Mouse (Mus musculus): ENCODE measurements around the gene Tmem175.

The Tmem175 gene

DNA sequence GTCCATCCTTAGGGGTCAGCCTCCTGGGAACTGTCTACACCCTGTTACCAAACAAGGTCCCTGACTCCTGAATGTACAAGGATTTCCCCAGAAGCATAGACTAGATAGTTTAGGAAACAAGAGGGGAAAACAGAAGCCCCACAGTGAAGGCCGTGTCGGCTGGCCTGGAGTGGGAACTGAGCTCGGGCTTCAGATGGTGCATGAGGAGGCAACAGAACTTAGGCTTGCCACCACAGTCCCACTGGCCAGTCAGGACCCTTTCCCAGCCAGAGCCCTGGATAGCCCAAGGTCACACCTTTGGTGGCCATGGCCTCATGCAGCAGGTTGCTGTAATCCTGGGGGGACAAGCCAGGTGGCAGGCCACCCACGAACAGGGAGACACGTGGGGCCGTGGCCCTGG is 23.8 kb downstream of the Tmem175 start:
- no peak for DNase-seq (ENCODE audit: low spot score in 2 of 2)

DNA sequence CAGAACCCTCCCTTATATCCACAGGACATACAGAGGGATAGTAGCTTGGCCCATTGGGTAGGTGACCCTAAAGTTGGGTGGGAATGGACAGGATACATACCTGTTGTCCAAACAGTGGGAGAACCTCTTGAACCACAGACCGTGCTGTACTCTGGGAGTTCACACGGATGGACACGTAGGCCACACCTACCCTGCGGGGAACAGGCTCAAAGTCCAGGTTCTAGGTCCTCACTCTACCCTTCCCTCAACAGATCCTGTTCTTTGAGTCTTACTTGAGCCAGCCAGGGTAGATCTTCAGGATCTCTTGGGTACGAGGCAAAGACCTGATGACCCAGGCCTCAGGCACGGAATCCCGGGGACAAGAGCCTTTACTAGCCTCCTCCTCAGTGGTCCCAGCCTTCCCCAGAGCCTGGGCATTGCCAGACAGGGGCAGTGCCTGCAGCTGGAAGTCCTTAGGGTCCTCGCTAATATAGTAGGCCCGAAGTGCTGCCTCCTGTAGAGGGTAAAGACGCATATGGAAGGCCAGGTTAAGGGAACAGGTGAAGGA is 24.9 kb downstream of the Tmem175 start:
- no peak for DNase-seq (ENCODE audit: low spot score in 2 of 2)

DNA sequence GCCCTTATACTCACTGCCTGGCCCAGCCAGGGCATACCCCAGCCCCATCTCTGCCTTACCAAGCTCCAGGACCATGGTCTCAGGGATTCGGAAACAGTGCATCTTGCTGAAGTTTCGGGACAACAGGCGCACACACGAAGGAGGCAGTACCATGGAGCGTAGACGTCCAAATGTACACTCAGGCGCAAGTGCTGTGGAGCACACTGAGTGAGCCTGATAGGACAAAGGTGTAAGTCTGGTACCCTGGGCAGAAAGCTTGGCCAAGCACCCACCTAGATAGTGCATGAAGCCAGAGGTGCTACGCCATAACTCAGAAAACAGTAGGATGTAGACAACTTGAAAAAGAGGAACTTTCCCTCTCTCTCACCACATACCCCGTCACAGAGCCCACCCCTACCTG is 25.8 kb downstream of the Tmem175 start:
- DNase-seq (ENCODE audit: low spot score in 2 of 2) = no peak

DNA sequence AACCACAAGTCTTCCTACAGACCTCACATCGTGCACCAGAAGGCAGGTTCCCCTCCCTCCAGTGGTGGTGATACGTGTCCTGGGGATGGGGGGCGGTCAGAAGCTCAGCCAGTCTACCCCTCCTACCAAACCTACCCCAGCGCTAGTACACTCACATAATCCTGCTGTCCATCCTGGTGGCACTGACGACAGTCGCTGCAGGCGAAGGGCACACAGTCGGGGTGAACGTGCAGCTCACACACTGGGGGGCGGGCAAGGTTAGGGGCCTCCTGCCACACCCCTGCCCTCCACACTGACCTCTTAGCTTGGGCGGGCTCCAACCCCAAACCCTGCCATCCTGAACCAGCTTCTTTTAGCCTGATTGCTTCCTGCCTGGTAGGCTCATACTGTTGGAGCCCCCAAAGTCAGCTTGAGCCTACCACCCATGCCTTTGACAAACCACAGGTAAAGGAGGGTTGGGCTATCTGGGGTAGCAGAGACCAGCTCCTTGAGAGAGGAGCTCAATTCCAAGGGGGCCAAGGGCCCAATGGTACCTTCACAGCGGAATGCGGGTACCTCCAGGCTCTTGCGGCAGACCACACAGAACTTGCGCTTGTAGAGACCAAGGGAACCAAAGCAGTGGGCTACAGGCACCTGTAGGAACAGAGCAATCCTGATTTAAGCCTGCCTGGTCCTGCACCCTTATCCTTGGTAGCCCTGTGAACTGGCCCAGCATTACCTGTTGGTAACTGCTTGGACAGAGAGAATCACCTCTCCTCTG is 26.5 kb downstream of the Tmem175 start:
- no peak for DNase-seq (ENCODE audit: low spot score in 2 of 2)

DNA sequence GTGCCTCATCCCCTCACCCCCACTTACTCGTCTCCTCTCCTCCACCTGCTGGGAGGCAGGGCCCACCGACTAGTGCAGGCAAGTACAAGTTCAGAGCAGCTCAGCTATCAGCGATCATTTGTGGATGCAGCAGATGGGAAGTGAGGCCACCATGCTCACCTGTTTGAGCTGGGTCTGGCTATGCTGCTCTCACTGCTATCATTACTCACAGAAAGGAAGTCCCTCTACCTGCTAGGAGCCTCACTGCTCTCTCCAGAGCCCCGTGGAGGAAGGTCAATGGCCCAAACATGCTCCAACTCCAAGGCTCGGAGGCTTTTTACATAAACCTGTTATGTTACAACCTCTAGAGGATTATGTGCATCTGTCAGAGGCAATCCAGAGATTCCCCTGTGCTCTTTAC is 27.8 kb downstream of the Tmem175 start:
- no peak for DNase-seq (ENCODE audit: low spot score in 2 of 2)

DNA sequence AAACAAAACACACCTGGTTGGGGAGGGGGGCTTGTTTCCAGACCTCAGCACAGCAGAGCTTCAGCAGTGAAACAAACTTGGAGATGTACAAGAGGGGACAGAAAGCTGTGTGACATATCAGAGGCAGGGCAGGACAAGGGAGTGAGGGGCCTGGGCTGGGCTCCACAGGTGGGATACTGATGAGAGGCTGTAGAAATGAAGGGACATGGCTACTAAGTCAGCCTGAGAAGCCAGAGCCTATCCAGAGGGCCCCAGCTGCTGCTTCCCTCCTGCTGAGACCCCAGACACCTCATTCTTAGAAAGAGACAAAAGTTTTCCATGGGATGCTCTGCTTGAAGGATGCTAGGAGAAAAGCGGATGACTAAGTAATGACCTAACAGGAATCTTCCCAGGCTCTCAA is 29.0 kb downstream of the Tmem175 start:
- no peak for DNase-seq (ENCODE audit: low spot score in 2 of 2)

DNA sequence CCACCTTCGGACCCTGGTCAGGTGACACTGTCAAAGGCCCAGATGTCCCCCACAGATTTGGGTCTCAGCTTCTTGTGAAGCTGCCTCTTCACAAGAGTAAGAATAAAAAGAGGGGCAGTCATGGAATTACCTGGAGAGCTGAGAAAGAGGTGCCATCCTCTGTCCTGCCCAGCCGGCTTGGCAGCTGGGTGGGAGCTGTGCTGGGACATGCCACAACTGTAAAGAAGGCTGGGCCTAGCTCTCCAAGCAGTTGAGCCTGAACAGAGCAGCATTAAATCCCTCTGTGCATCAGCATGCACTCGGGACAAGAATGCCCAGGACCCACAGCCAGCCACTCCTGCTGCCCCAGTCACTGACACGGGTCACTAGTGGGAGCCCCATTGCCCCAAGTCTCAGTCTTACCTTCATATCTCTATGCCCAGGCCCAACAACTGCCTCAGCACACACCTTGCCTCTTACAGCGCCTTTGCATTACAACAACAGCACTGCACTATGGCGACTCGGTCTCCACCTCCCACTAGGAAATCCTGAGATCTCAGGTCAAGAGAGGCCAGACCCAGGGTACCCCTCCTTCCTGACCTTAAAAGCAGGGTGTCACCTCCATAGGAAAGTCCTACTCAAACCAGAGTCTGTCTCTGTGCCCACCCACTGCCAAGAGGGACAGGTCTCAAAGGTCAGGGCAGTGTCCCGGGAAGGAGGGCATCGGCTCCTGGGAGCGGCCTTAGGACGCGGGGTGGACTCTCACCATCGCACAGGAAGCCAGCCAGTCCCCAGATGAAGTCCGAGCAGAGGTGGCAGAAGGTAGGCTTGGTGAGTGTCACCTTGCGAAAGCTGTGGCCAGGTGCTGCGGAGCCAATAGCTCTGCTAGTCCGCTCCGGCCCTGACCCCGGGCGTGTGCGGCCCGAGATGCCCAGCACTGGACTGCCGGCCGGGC is 30.4 kb downstream of the Tmem175 start, which contains the start of gene Idua:
TSS of gene Idua (plus strand) at position 634 of the 934 bp plus-strand sequence.
- no peak for DNase-seq (ENCODE audit: low spot score in 2 of 2)

DNA sequence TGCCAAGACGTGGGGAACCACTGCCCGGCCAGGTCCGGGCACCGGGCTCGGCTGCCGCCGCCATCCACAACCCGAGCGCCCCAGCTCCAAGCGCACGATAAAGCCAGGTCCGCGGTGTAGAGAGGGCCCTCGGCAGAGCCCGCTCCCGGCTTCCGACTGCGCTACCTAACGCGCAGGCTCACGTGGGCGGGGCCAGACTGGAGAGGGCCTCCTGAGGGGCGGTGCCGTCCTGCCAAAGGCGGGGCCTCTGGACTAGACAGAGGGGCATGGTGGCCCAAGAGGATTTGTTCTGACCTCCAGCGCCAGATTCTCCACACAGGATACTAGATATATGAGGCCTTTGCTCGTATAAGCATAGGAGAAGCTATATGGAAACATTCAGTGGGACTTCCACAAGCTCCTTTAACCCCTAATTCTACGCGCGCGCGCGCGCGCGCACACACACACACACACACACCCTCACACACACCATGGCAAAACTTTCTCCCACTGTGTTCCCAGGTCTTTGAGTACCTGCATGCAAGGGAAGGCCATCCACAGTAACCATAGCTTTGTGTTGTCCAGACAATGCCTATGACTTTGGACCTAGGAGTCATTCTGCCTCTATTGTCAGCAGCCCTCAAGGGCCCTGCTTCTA is 31.2 kb downstream of the Tmem175 start:
- DNase-seq (ENCODE audit: low spot score in 2 of 2) = peak; percentile 90 to 93

DNA sequence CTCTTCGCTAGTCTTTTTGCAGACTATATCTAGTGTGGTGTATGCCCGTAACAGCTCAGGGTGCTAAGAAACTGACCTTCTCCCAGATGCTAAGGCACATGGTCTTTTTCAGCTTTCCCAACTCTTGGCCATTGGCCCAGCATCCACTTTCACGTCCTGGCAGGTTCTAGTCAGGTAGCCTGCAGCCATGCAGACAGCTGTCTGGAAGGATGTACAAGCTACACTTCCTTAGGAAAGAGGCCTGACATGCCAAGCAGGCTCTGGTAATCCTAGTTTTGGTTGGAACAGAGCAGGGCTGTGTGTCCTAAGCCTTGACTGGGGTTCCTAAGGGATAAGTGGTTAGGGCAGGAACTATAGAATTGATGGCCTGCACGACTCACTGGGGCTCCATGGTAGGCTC is 33.2 kb downstream of the Tmem175 start:
- DNase-seq (ENCODE audit: low spot score in 2 of 2) = no peak

DNA sequence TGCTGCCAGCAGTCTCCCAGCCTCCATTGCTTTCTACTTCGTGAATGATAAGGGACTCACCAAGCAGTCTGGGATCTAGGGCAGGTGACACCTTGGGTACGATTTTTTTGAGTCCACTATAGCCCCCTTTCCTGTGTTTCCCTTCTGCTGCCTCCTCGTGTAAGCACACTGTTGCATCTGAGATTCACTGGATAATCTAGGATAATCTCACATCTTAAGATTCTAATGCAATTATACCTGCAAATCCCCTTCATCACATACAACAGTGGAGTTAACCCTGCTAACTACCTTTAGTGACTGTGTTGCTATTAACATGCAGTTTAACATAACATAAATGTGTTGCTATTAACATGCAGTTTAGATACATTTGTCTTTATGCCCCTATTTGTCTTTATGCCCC is 35.5 kb downstream of the Tmem175 start:
- DNase-seq (ENCODE audit: low spot score in 2 of 2) = no peak

DNA sequence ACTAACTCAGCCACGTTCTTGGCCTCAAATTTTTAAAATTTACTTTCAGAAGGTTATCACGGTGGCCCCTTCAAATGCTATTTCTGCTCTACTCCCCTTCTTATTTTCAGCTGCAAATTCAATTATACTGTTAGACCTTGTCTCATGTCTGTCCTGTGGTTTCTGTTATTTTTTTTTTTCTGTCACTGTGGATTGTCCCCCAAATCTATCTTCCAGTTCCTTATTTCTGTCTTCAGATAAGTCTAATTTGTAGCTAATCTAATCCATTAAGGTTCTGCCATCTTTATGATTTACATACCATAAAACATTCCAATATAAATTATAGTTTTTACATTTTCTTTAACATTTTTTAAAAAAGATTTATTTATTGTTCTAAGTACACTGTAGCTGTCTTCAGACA is 37.8 kb downstream of the Tmem175 start:
- DNase-seq (ENCODE audit: low spot score in 2 of 2) = no peak

DNA sequence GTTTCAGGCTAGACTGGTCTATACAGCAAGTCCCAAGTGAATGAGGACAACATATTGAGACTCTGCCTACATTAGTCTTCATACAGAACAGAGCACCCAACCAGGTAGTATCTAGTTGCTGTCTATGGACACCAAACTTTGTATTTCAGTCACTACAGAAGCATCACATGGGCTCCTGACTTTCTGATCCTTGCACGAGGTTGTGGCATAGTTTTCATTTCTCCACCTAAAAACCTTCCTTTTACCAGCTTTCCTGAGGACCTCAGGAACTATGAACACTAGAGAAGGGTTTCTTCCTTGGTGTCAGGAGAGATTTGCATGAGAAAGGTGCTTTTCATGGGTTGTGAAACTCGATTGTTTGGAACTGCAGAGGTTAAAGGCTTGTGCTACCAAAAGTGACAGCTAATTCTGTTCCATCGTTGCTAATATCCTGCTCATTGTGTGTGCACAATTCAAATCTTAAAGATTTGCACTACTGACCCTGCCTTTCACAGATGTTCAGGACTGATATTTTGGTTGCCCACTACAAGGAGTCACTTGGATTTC is 38.9 kb downstream of the Tmem175 start:
- no peak for DNase-seq (ENCODE audit: low spot score in 2 of 2)

DNA sequence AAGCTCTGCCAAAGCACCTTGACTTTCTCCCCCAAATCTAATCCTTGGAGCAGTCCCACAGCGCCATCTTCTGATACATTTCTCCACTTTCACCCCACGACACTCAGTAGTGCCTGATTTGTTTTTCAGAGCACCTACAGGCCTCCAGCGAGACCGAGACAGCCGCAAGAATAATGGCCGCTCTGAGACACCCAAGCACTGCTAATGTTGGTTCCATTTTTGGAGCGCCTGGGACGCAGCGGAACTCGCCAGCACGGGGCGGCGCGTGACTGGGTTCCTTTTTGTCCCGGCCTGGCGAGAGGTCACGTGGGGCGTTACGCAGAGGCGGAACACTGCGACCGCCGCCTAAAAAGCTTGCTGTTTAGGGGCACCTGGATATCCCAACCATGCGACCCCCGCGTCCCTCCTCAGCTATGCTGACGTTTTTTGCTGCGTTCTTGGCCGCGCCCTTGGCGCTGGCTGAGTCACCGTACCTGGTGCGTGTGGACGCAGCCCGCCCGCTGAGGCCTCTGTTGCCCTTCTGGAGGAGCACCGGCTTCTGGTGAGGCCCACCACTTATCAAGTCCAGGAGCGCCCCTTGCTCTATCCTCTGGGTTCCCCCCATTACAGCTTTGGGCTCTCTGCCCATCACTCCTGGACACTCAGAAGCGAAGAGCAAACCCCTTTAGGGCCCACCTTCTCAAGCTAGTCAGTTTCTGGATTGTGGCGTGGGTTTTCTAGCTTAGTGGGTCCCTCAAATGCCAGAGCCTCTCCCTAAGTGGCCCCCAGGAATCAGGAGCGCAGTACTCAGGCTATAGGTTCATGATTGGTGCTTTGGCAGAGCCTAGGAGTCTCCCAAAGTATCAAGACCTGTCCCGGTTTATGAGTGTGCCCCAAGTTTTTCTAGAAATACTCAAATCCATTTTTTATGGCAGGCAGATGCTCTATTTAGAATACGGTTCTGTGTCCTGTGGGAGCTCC is 39.7 kb downstream of the Tmem175 start, which contains the start of gene Dgkq:
TSS of gene Dgkq (minus strand) at position 696 of the 960 bp plus-strand sequence.
- DNase-seq (ENCODE audit: low spot score in 2 of 2) = peak; percentile 88 to 90

DNA sequence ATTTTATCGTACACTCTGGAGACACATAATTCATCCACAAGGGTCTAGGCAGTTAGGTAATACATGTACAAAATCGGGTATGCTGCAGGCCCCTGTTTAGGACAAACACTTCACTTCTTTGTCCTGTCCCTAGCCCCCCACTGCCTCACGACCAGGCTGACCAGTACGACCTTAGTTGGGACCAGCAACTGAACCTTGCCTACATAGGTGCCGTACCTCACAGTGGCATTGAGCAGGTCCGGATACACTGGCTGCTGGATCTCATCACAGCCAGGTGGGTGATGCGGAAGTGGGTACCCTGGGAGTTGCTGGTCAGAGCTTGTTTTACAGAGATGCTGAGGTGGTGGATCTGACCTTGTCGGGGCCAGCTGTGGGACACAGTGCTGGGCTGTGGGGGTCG is 40.4 kb downstream of the Tmem175 start:
- no peak for DNase-seq (ENCODE audit: low spot score in 2 of 2)

DNA sequence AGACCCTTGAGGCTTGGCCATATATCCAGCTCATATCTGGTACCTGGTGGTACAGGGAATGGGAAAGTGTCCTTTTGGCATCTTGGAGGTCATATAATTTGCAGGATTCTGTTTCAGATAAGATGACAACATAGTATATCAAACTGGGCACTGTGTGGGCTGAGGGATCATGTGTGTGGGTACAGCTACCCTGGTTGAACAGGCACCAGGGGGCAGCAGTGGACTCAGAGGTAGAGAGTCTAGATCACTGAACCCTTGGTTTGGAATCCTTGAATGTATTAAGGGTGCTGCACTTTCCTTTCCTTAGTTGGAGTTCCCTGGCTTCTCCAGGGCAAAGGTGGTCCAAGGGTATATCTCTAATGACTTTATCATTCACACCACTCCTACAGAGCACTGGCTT is 41.2 kb downstream of the Tmem175 start:
- DNase-seq (ENCODE audit: low spot score in 2 of 2) = peak; percentile 40 to 57

DNA sequence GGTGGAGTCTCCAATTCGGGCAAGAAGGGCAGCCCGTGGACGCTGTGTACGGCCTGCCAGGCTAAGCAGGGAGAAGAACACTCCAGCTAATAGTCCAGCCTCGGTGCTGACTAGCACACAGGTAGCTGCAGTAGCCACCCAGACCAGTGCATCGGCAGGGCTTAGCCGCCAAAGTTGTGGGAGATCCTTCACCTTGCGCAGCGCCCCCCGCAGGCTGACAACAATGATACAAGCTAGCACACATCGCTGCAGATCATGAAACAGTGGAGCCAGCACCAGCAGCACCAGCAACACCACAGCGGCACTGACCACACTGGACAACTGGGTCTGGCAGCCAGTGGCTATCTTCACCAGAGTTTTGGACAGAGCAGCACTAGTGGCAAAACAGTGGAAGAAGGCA is 42.2 kb downstream of the Tmem175 start:
- DNase-seq (ENCODE audit: low spot score in 2 of 2) = no peak

DNA sequence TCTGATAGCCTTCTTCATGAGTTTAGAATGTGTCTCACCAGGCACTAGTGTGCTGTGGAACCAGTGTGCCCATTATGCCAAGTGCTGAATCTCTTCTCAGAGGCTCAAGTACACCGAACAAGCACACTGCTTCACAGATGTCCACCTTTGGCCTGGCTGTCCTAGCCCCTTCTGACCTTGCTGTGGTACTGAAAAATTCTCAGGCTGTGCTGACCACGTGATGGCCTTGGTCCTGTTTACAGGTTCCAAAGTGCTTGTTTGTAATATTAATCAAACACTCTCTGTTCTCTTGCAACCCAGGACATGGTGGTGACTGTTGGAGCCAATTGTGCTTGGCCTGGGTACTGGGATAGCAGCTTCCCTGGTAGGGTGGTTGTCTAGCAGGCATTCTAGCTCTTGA is 45.1 kb downstream of the Tmem175 start:
- no peak for DNase-seq (ENCODE audit: low spot score in 2 of 2)

DNA sequence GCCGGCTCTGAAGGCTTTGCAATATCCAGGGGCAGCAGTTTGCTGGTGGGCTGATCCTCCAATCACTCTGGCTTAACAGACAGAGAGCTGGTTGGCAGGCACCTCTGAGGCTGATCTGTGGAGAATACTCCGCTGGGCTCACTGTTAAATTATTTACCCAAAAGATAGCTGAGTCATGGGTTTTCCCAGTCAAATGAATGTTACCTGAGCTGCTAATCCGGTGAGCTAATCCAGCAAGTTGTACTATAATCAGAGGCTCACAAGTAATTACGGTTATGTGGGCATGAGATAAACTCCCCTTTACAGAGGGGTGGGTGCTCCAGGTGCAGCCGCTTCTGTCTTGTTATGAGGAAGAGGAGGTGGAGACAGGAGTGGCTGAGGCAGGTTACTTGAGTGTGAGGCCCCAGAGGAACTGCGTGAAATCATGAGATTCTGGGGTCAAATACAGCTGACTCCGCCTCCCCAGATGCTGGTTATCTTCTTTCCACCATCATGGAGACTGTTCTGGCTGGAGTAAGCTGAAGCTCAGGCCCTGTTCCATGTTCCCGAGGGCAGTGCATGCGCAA is 45.8 kb downstream of the Tmem175 start, which contains the start of gene Slc26a1:
TSS of gene Slc26a1 (minus strand) at position 319 of the 566 bp plus-strand sequence.
- DNase-seq (ENCODE audit: low spot score in 2 of 2) = no peak

DNA sequence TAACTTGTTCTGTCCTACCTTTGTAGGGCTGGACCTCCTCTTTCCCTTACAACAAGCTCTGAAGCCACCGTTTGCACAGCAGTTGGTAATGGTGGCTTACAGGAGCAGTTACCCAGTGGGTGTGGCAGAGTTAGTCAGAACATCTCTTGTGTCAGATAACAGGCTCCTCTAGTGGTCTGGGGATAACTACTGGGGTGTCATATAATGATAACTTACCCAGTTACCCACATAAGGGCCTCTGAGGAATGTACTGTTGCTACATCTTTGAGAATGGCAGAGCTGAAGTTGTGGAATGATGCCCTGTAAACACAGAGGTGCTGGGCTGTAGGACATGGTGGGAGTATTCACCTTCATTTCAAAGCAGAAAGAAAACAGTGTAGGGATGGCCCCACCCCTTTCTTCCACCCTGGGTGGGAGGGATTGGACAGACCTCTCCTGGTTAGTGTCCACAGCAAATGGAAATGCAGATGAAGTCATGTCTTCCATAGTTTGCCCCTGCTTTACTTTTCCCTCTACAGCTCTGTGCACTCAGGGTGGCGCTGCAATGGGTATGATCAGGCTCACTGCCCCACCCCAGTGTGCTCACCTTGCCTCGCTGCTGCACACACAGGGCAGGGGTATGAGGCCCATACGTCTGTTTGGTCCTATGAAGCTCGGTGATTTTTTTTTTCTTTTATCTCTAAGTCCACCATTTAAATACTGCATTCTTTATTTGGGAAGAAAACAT is 47.4 kb downstream of the Tmem175 start:
- no peak for DNase-seq (ENCODE audit: low spot score in 2 of 2)
